Mouse (Mus musculus) testis, adult 2 months (tissue): ENCODE measurements around the gene Tnrc6a.

ENCODE experiments used
- CTCF ChIP-seq: fragments of 200-500 bp; IDR thresholded peaks from 2 replicates; pipeline ENCODE4 v1.5.1; 2012; ENCODE audit warnings: low read depth, mild to moderate bottlenecking, inconsistent platforms, low read length, moderate library complexity; ENCODE audit not compliant: control insufficient read depth, insufficient read depth, insufficient replicate concordance
- POLR2A ChIP-seq: fragments of 200-500 bp; IDR thresholded peaks from 2 replicates; pipeline ENCODE4 v1.6.1; 2012; ENCODE audit warnings: low read depth, mild to moderate bottlenecking, inconsistent platforms, low read length, moderate library complexity; ENCODE audit not compliant: control insufficient read depth

DNA sequence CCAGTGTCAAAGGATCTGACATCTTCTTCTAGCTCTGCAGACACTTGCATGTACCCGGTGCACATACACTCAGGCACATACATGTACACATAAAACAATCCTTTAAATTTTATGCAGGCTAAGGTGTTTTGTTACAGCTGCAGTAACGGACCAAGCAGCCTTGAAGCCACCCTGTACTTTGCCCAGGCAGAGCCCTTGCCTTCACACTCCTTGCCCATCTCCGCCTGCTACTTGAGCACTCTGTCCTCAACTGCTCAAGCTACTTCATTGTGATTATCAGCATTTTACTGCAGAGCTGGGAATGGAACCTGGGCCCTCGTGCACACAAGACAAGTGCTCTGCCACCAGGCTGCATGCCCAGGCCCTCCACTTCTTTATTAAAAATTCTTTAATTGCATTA, 101.5 kb downstream of the Tnrc6a start:
- TF ChIP-seq CTCF (no peak), POLR2A (no peak)
